Mouse (Mus musculus) retina, embryonic 14.5 days (tissue): ENCODE measurements around the gene 9930022D16Rik.

Experiments
- DNase-seq: peaks from one replicate; pipeline ENCODE4 v3.0.0-alpha.2; 2015; ENCODE audit warnings: low spot score

The 9930022D16Rik gene

GRCm38 (mm10) chr11:109413617-109414016 lies at the start of gene 9930022D16Rik:
Gene 9930022D16Rik, plus strand, starts transcription at chr11:109413917.
- no peak for DNase-seq

- no peak for DNase-seq
Measured at GRCm38 (mm10) chr11:109364337-109364736, 49.4 kb upstream of the 9930022D16Rik start.

- DNase-seq: no peak
Measured at GRCm38 (mm10) chr11:109364881-109365280, 48.8 kb upstream of the 9930022D16Rik start.

- DNase-seq: no peak
Measured at GRCm38 (mm10) chr11:109365818-109366217, 47.9 kb upstream of the 9930022D16Rik start.

- no peak for DNase-seq
Measured at GRCm38 (mm10) chr11:109366802-109367579, 46.7 kb upstream of the 9930022D16Rik start.

- DNase-seq: no peak
Measured at GRCm38 (mm10) chr11:109369026-109369637, 44.6 kb upstream of the 9930022D16Rik start.

- DNase-seq: no peak
Measured at GRCm38 (mm10) chr11:109375412-109375811, 38.3 kb upstream of the 9930022D16Rik start.

GRCm38 (mm10) chr11:109376484-109377143 lies 37.1 kb upstream of the 9930022D16Rik start:
- DNase-seq: no peak

GRCm38 (mm10) chr11:109377477-109377876 lies 36.2 kb upstream of the 9930022D16Rik start:
- DNase-seq: no peak

- DNase-seq: no peak
Measured at GRCm38 (mm10) chr11:109378051-109378450, 35.7 kb upstream of the 9930022D16Rik start.

- DNase-seq: no peak
Measured at GRCm38 (mm10) chr11:109380662-109381061, 33.1 kb upstream of the 9930022D16Rik start.

GRCm38 (mm10) chr11:109385296-109385695 lies 28.4 kb upstream of the 9930022D16Rik start:
- DNase-seq: no peak

- no peak for DNase-seq
Measured at GRCm38 (mm10) chr11:109389046-109389445, 24.7 kb upstream of the 9930022D16Rik start.

GRCm38 (mm10) chr11:109391200-109391599 lies 22.5 kb upstream of the 9930022D16Rik start:
- DNase-seq: no peak

- DNase-seq: no peak
Measured at GRCm38 (mm10) chr11:109391760-109392159, 22.0 kb upstream of the 9930022D16Rik start.

GRCm38 (mm10) chr11:109392601-109393000 lies 21.1 kb upstream of the 9930022D16Rik start:
- DNase-seq: no peak

- no peak for DNase-seq
Measured at GRCm38 (mm10) chr11:109394758-109395157, 19.0 kb upstream of the 9930022D16Rik start.

- DNase-seq: no peak
Measured at GRCm38 (mm10) chr11:109395291-109395690, 18.4 kb upstream of the 9930022D16Rik start.

- DNase-seq: no peak
Measured at GRCm38 (mm10) chr11:109406431-109406830, 7.3 kb upstream of the 9930022D16Rik start.

GRCm38 (mm10) chr11:109410197-109410980 lies 3.3 kb upstream of the 9930022D16Rik start:
- no peak for DNase-seq

- DNase-seq: no peak
Measured at GRCm38 (mm10) chr11:109414802-109415201, 1.1 kb downstream of the 9930022D16Rik start.
